Mouse (Mus musculus) hematopoietic stem cell, adult 5-6 weeks (primary cell): ENCODE data around the gene Hgfac. TPM values are rescaled to one million over a fixed set of nuclear protein-coding genes. Genes with fewer than 3 reads are reported as not detected.
A peak's percentile ranks its signal among the peaks of the same experiment; 100 is the strongest.

Experiments used
- ATAC-seq, 2 experiments: fragments of 125-278 bp in 1 of 2; replicated peaks in 1 of 2; 2 replicates each; pipeline ENCODE4 v1.8.0; 2016 to 2017; ENCODE audit warnings: inconsistent platforms in 2 of 2, mild to moderate bottlenecking in 2 of 2, moderate number of reproducible peaks in 2 of 2, low read depth in 1 of 2, moderate TSS enrichment in 1 of 2; ENCODE audit not compliant: low FRiP score in 2 of 2, poor library complexity in 2 of 2, severe bottlenecking in 2 of 2, insufficient read depth in 1 of 2, low TSS enrichment in 1 of 2
- total RNA-seq: library from RNA; stranded (forward); fragments of 172-1452, 232-1000 nt; gene quantifications from 2 replicates; pipeline ENCODE4 v1.2.3, GENCODE M21; 2017

The Hgfac gene
- total RNA-seq, 1 experiment from 2014 or later = 6.1 TPM

GRCm38 (mm10) chr5:35029755-35030154, 11.6 kb upstream of the Hgfac start:
- no peak for ATAC-seq

- peak; percentile 32 to 46; a peak in 3 of 4 replicates for ATAC-seq
Observed at GRCm38 (mm10) chr5:35033068-35033467, 8.2 kb upstream of the Hgfac start.

GRCm38 (mm10) chr5:35033619-35034018, 7.7 kb upstream of the Hgfac start:
- no peak for ATAC-seq

GRCm38 (mm10) chr5:35035141-35035540, 6.2 kb upstream of the Hgfac start:
- peak; percentile 21 to 55 for ATAC-seq

- ATAC-seq = peak; percentile 38 to 52
Observed at GRCm38 (mm10) chr5:35035795-35036194, 5.5 kb upstream of the Hgfac start.

- ATAC-seq = no peak
Observed at GRCm38 (mm10) chr5:35037438-35037837, 3.9 kb upstream of the Hgfac start.

- peak; percentile 54 to 70 for ATAC-seq
Observed at GRCm38 (mm10) chr5:35042431-35043109, 1.3 kb downstream of the Hgfac start.

GRCm38 (mm10) chr5:35043110-35043451, 1.8 kb downstream of the Hgfac start:
- peak; percentile 65 to 70 for ATAC-seq

- ATAC-seq = no peak
Observed at GRCm38 (mm10) chr5:35050541-35050940, 9.2 kb downstream of the Hgfac start.

GRCm38 (mm10) chr5:35054628-35055027, 13.3 kb downstream of the Hgfac start:
- no peak for ATAC-seq

GRCm38 (mm10) chr5:35055076-35055475, 13.8 kb downstream of the Hgfac start:
- no peak for ATAC-seq

GRCm38 (mm10) chr5:35056604-35057432, 15.5 kb downstream of the Hgfac start, which contains the start of gene Dok7:
Dok7 (plus strand) TSS chr5:35056766.
- ATAC-seq = peak; percentile 44 to 59; a peak in 2 of 4 replicates

GRCm38 (mm10) chr5:35057582-35057981, 16.3 kb downstream of the Hgfac start:
- ATAC-seq = no peak

GRCm38 (mm10) chr5:35058216-35058615, 16.9 kb downstream of the Hgfac start:
- no peak for ATAC-seq

GRCm38 (mm10) chr5:35060098-35060497, 18.8 kb downstream of the Hgfac start:
- ATAC-seq = no peak

GRCm38 (mm10) chr5:35069841-35070240, 28.5 kb downstream of the Hgfac start:
- ATAC-seq = no peak

GRCm38 (mm10) chr5:35070314-35070713, 29.0 kb downstream of the Hgfac start:
- no peak for ATAC-seq

GRCm38 (mm10) chr5:35070953-35071352, 29.6 kb downstream of the Hgfac start:
- no peak for ATAC-seq
